Mouse (Mus musculus) left cerebral cortex, postnatal 25 days (tissue): Measurements from ENCODE around the gene Med8. TPM values are rescaled to one million over a fixed set of nuclear protein-coding genes. Genes with fewer than 3 reads are reported as not detected.
A peak's percentile ranks its signal among the peaks of the same experiment; 100 is the strongest.

Experiments
- DNase-seq, 2 experiments: peaks; one replicate each; pipeline ENCODE4 v3.0.0; 2022; ENCODE audit warnings: low spot score in 2 of 2, mixed read lengths in 1 of 2
- intact Hi-C: fragments of 180-260 bp; cut with DNase I; formaldehyde crosslinking; loops from one replicate; pipeline ENCODE4 v1.15.1; 2025
- total RNA-seq, 2 experiments: library from RNA; stranded (reverse); gene quantifications; 2 replicates each; pipeline ENCODE4 v1.2.3; 2021

Med8 gene
- total RNA-seq, 2 experiments from 2014 or later = 58.8 to 63.1 TPM

DNA sequence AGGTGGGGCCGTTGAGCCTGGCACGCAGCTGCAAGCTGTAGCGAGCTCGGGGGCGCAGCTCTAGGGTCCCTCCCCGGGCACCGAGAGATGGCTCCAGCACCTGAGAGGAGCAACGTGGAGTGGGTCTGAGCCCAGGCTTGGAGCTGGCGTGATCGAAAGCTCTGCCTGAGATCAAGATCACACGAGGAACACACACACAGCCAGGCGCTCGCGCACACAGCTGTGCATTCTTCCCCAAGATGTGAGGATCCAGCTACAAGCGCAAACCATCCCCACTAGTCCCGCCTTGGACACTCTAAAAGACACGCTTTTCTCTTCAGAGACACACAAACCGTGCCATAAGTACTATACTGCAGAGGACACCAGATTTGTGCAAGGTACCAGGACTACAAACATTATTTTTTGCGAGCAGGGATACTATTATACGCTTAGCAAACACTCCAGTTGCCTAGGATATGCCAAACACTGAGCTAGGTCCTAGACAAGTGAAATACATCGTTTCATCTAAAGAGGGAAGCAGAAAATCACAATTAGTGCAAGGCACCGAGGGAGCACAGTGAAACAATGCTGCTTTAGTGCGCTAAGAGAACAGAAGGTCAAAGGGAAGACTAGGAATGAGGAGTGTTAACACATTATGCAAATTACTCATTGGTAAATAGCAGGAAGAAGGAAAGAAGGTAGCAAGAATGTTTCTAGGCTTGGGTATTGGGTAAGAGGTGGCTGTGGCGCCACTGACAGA, 37.4 kb downstream of the Med8 start:
- intact Hi-C loops = no loop called here
- DNase-seq = no peak

DNA sequence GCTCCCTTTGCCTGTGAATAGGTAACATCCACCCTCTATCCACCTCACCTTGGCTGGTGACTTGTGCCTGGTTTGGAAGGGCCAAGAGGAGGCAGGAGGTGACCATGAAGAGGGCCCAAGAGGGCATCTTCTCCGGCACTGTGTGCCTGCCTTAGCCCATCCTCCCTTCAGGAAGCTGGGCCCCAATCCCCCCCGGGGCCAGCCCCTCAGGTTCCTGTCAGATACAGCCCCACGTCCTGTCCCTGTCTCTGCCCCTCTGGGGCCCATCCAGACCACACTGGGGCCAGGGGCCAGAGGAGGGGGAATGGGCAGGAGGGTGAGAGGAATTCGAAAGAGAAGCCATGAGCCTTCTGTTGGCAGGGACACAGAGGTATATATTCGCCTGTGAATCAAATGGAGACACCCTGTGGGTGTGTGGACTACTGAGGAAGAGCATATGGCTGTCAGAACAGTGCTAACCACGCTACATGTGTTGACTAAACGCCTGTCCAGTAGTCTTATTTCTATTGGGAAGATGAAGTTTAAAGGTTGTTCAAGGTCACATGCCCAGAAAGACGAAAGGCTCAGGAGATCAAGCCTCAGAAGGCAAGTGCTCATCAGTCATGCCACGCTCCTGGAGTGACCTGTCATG, 48.3 kb downstream of the Med8 start, which contains the start of gene Mpl:
TSS of gene Mpl (minus strand) at position 169 of the 631 bp plus-strand sequence.
- intact Hi-C loops = loop anchor here (5.0 kb wide), 1 partner anchor 85 kb away; the partner anchor contains the start of gene Tmem125
- DNase-seq = peak in 1 of 2 experiments; percentile 74

DNA sequence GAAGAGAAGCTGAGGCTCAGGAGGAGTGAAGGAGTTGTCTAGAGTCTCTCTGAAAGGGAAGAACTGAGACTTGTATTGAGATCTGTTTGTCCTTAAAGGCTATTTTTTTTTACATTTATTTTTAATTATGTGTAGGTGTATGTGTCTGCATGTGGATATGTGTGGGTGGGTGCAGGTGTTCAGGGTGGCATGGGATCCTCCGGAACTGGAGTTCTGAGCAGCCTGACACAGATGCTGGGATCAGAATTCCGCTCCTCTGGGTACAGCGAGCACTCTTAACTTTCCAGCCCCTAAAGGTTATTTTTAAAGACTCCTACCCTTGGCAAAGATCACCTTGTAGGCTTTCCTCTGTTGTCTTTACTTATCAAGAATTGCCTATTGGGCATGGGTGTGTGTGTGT, 55.8 kb downstream of the Med8 start:
- DNase-seq = peak in 1 of 2 experiments; percentile 64
- intact Hi-C loops = no loop called here

Other genes with a start within 250 kb of the Med8 start
- gene Kdm4a, start 229.3 kb upstream of the Med8 start, total RNA-seq = 10 to 100 TPM; 38.3 to 42.2 TPM
- gene Ptprf, start 117.9 kb upstream of the Med8 start, total RNA-seq = 100 to 1,000 TPM; 134 to 135 TPM
- gene Szt2, start 64 bp upstream of the Med8 start, total RNA-seq = 10 to 100 TPM; 30.6 to 43.8 TPM
- gene Elovl1, start 18.8 kb downstream of the Med8 start, total RNA-seq = 10 to 100 TPM; 23.3 to 28.6 TPM
- 1 to 10 TPM; 1.5 to 1.6 TPM for gene Cdc20, start 28.0 kb downstream of the Med8 start, total RNA-seq
- gene Mpl, start 48.2 kb downstream of the Med8 start, total RNA-seq = 1 to 10 TPM; 1.6 to 2.3 TPM
- gene Tie1, start 80.7 kb downstream of the Med8 start, total RNA-seq = 1 to 10 TPM; 8.2 to 9.5 TPM
- not detected for gene 2610528J11Rik, start 117.7 kb downstream of the Med8 start, total RNA-seq
- gene Tmem125, start 134.7 kb downstream of the Med8 start, total RNA-seq = 1 to 10 TPM; 7.3 to 9.9 TPM
- under 1 TPM; 0.76 to 0.99 TPM for gene Cfap57, start 211.4 kb downstream of the Med8 start, total RNA-seq
- 10 to 100 TPM; 55.4 to 58.0 TPM for gene Ebna1bp2, start 211.5 kb downstream of the Med8 start, total RNA-seq
- not detected for gene Olfr62, start 249.6 kb downstream of the Med8 start, total RNA-seq